Mouse (Mus musculus) midbrain, embryonic 16.5 days (tissue): Measurements from ENCODE around the gene Cstad. TPM values are rescaled to one million over a fixed set of nuclear protein-coding genes. Genes with fewer than 3 reads are reported as not detected.

Experiments used
- ATAC-seq: fragments of 200-750 bp; cut with Nextera tagmentation; 2 replicates; pipeline ENCODE4 v1.8.0; 2017; ENCODE audit warnings: moderate TSS enrichment
- H3K27ac ChIP-seq: fragments of 300-500 bp; sonication (generic); 2 replicates; pipeline ENCODE4 v1.5.1; 2014; ENCODE audit warnings: mild to moderate bottlenecking, low read length, mixed read lengths
- H3K27me3 ChIP-seq: fragments of 300-500 bp; sonication (generic); 2 replicates; pipeline ENCODE4 v1.6.1; 2014; ENCODE audit warnings: low read depth, low read length, mixed read lengths; ENCODE audit not compliant: control insufficient read depth, insufficient read depth
- H3K36me3 ChIP-seq: fragments of 300-500 bp; sonication (generic); 2 replicates; pipeline ENCODE4 v1.6.1; 2014; ENCODE audit warnings: mild to moderate bottlenecking, low read length, moderate library complexity, mixed read lengths; ENCODE audit not compliant: control insufficient read depth, insufficient read depth
- H3K4me1 ChIP-seq: fragments of 300-500 bp; sonication (generic); 2 replicates; pipeline ENCODE4 v1.6.1; 2014; ENCODE audit warnings: mild to moderate bottlenecking, low read length, mixed read lengths; ENCODE audit not compliant: control insufficient read depth, insufficient read depth
- H3K4me2 ChIP-seq: fragments of 300-500 bp; sonication (generic); 2 replicates; pipeline ENCODE4 v1.6.1; 2014; ENCODE audit warnings: mild to moderate bottlenecking, low read length, mixed read lengths
- H3K4me3 ChIP-seq: fragments of 300-500 bp; sonication (generic); 2 replicates; pipeline ENCODE4 v1.5.1; 2014; ENCODE audit warnings: low read depth, mild to moderate bottlenecking, low read length, moderate library complexity, mixed read lengths
- H3K9ac ChIP-seq: fragments of 300-500 bp; sonication (generic); 2 replicates; pipeline ENCODE4 v1.6.1; 2014; ENCODE audit warnings: low read depth, low read length, mixed read lengths
- H3K9me3 ChIP-seq: fragments of 300-500 bp; sonication (generic); replicated peaks from 2 replicates; pipeline ENCODE4 v1.6.1; 2014; ENCODE audit warnings: mild to moderate bottlenecking, low read length, mixed read lengths; ENCODE audit not compliant: control insufficient read depth, poor library complexity, severe bottlenecking
- WGBS: fragments of 180-500 bp; shearing (Covaris S2); extraction: QIAGEN DNeasy Blood & Tissue Kit; methylation state at CpG from one replicate; pipeline ENCODE4 v1.1.7; 2014; 5-methylcytosine and 5-hydroxymethylcytosine counted together
- polyA plus RNA-seq: library from polyadenylated mRNA; unstranded; fragments of >200 nt; fragmentation: Nextera tagmentation; extraction: Ambion mirVana; gene quantifications from 2 replicates; pipeline ENCODE4 v1.2.1, GENCODE M21; 2015

Cstad gene
- polyA plus RNA-seq, 1 experiment from 2014 or later, result 0.62 TPM

- Histone ChIP-seq H3K4me1 (peaks cover 16% of the 10 kb centered on the region), H3K27ac (peak overlapping the region; percentile 87), H3K4me2 (peak overlapping the region; percentile 44), H3K27me3 (no peaks in the 10 kb centered on the region), H3K4me3 (no peak overlapping the region), H3K36me3 (no peaks in the 10 kb centered on the region), H3K9ac (peak overlapping the region; percentile 59), H3K9me3 (no peaks in the 10 kb centered on the region)
- peak; percentile 29 for ATAC-seq
- 25% methylated on average over 9 of the region's 9 CpGs for WGBS
These were observed 19.5 kb downstream of the Cstad start for GRCm38 (mm10) chr2:30614151-30614923.

- Histone ChIP-seq H3K27ac (peak overlapping the region; percentile 36; the same call in 1 of the 2 replicates), H3K27me3 (no peaks in the 10 kb centered on the region), H3K4me2 (no peak overlapping the region), H3K4me1 (peaks cover 16% of the 10 kb centered on the region), H3K9ac (no peak overlapping the region), H3K36me3 (no peaks in the 10 kb centered on the region), H3K4me3 (no peak overlapping the region), H3K9me3 (no peaks in the 10 kb centered on the region)
- 86% methylated on average over 2 of the region's 2 CpGs for WGBS
- ATAC-seq, result no peak
These were observed 21.0 kb downstream of the Cstad start for GRCm38 (mm10) chr2:30615869-30616268.

- H3K36me3 ChIP-seq, result no peaks in the 10 kb centered on the region
- H3K27ac ChIP-seq, result 0 out of 2 replicates have a peak overlapping the region, but pooled peaks have one; percentile 36
- no peak overlapping the region for H3K9ac ChIP-seq
- no peaks in the 10 kb centered on the region for H3K27me3 ChIP-seq
- H3K4me3 ChIP-seq, result no peak overlapping the region
- 78% methylated on average over 6 of the region's 6 CpGs for WGBS
- no peaks in the 10 kb centered on the region for H3K9me3 ChIP-seq
- peaks cover 16% of the 10 kb centered on the region for H3K4me1 ChIP-seq
- no peak overlapping the region for H3K4me2 ChIP-seq
- no peak for ATAC-seq
These were observed 21.6 kb downstream of the Cstad start for GRCm38 (mm10) chr2:30616464-30616863.

- no peak overlapping the region for H3K4me2 ChIP-seq
- no peaks in the 10 kb centered on the region for H3K9me3 ChIP-seq
- H3K36me3 ChIP-seq, result no peaks in the 10 kb centered on the region
- H3K4me1 ChIP-seq, result peaks cover 12% of the 10 kb centered on the region
- ATAC-seq, result no peak
- peak overlapping the region; percentile 5; the same call in 1 of the 2 replicates for H3K27ac ChIP-seq
- H3K4me3 ChIP-seq, result no peak overlapping the region
- WGBS, result 75% methylated on average over 6 of the region's 6 CpGs
- H3K9ac ChIP-seq, result no peak overlapping the region
- no peaks in the 10 kb centered on the region for H3K27me3 ChIP-seq
These were observed 23.8 kb downstream of the Cstad start for GRCm38 (mm10) chr2:30618487-30619248.

GRCm38 (mm10) chr2:30623873-30624272 is 29.0 kb downstream of the Cstad start:
- no peak overlapping the region for H3K4me3 ChIP-seq
- no peaks in the 10 kb centered on the region for H3K27me3 ChIP-seq
- no peak overlapping the region for H3K27ac ChIP-seq
- no peak overlapping the region for H3K4me2 ChIP-seq
- no peak overlapping the region for H3K9ac ChIP-seq
- no peaks in the 10 kb centered on the region for H3K36me3 ChIP-seq
- no peak for ATAC-seq
- no peaks in the 10 kb centered on the region for H3K9me3 ChIP-seq
- peaks cover 5% of the 10 kb centered on the region for H3K4me1 ChIP-seq
- 81% methylated on average over 10 of the region's 10 CpGs for WGBS

- Histone ChIP-seq H3K36me3 (no peaks in the 10 kb centered on the region), H3K27ac (no peak overlapping the region), H3K9ac (no peak overlapping the region), H3K27me3 (no peaks in the 10 kb centered on the region), H3K4me2 (no peak overlapping the region), H3K4me3 (no peak overlapping the region), H3K9me3 (no peaks in the 10 kb centered on the region), H3K4me1 (peaks cover 19% of the 10 kb centered on the region)
- no peak for ATAC-seq
- WGBS, result 77% methylated on average over 6 of the region's 6 CpGs
These were observed 30.5 kb downstream of the Cstad start for GRCm38 (mm10) chr2:30625296-30625826.

- no peak for ATAC-seq
- WGBS, result 75% methylated on average over 17 of the region's 17 CpGs
- Histone ChIP-seq H3K4me2 (no peak overlapping the region), H3K9me3 (no peaks in the 10 kb centered on the region), H3K4me1 (peaks cover 19% of the 10 kb centered on the region), H3K4me3 (no peak overlapping the region), H3K36me3 (no peaks in the 10 kb centered on the region), H3K9ac (no peak overlapping the region), H3K27ac (0 out of 2 replicates have a peak overlapping the region, but pooled peaks have one; percentile 12), H3K27me3 (no peaks in the 10 kb centered on the region)
These were observed 31.3 kb downstream of the Cstad start for GRCm38 (mm10) chr2:30626058-30626675.

- no peak for ATAC-seq
- Histone ChIP-seq H3K4me3 (no peak overlapping the region), H3K4me2 (no peak overlapping the region), H3K9me3 (no peaks in the 10 kb centered on the region), H3K27ac (no peak overlapping the region), H3K36me3 (no peaks in the 10 kb centered on the region), H3K9ac (no peak overlapping the region), H3K4me1 (peaks cover 19% of the 10 kb centered on the region), H3K27me3 (no peaks in the 10 kb centered on the region)
- WGBS, result 95% methylated on average over 3 of the region's 3 CpGs
These were observed 32.5 kb downstream of the Cstad start for GRCm38 (mm10) chr2:30627338-30627737.
